Mouse (Mus musculus) spleen, postnatal 14 days (tissue): ENCODE data around the gene Yars.

ENCODE experiments used
- DNase-seq, 2 experiments: peaks; one replicate each; pipeline ENCODE4 v3.0.0; 2021 to 2022; ENCODE audit warnings: low spot score in 2 of 2

Yars gene

DNA sequence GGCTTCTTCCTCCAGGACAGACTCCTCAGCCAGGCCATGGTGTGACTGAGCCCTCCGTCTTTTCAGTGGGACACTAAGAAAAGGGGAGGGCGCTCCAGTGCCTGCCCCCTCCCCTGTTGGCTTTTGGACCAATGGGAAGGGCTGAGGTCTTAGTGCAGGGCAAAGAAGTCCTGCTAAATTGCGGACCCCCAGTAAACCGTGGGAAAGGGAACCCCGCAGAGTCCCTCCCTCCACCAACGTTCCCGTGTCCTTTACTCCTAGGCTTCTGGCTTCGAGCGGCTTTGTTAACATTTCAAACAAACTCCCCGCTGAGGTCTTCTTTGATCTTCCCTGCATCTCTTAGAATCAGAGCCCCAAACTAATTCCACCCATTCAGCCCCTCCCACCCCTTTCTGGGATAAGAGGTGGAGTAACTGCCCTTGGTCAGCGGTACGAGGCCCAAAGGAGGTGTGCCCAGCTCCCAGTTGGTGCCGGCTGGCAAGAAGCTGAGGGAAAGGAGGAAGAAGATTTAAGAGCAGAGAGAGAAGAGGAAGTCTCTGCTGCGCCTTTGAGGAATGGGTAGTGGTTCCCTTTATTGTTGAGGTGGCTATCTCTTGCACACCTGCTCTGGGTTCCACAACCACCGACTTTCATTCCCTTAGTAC is 62.0 kb downstream of the Yars start:
- no peak for DNase-seq

- DNase-seq, result no peak
These were observed 62.9 kb downstream of the Yars start for GRCm38 (mm10) chr4:129252492-129252891.

- DNase-seq, result no peak
These were observed 65.0 kb downstream of the Yars start for GRCm38 (mm10) chr4:129254571-129254970.

GRCm38 (mm10) chr4:129256450-129257380 is 67.2 kb downstream of the Yars start:
- no peak for DNase-seq

- DNase-seq, result no peak
These were observed 69.5 kb downstream of the Yars start for GRCm38 (mm10) chr4:129259101-129259500.

DNA sequence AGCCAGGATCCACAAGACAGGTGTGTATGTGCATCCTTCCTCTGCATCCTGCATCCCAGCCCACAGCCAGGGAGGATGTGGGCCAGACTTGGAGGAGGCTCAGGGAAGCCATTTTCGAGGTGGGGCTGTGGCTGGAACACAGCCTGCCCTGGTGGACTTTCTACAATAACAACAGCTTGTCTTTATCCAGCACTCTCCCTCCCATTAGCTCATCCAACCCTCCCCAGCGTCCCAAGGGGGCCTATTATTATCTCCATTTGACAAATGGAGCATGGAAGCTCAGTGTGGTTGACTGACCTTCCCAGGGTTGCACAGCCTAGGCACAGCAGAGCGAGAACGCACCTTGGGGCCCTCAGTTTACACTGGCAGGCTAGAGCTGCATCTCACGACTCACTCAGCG is 71.1 kb downstream of the Yars start:
- no peak for DNase-seq

DNA sequence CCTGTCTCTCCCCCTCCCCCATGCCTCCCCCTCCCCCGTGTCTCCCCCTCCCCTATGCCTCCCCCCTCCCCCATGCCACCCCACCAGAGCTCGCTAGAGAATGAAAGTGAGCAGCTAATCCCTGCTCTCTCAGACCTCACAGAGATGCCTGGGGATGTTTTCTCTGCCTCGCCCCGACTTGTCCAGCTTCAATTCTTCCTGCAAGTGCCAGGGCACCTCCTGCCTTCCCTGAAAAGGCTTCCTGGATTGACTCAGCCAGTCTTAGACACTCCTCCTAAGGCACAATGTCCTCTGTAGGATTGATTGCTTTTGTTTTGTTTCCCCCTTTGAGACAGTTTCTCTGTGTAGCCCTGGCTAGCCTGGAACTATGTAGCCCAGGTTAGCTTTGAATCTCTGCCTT is 71.6 kb downstream of the Yars start, which contains the start of gene C77080:
Gene C77080, minus strand, starts transcription at position 209 of the 400 bp plus-strand sequence.
- DNase-seq, result no peak

DNA sequence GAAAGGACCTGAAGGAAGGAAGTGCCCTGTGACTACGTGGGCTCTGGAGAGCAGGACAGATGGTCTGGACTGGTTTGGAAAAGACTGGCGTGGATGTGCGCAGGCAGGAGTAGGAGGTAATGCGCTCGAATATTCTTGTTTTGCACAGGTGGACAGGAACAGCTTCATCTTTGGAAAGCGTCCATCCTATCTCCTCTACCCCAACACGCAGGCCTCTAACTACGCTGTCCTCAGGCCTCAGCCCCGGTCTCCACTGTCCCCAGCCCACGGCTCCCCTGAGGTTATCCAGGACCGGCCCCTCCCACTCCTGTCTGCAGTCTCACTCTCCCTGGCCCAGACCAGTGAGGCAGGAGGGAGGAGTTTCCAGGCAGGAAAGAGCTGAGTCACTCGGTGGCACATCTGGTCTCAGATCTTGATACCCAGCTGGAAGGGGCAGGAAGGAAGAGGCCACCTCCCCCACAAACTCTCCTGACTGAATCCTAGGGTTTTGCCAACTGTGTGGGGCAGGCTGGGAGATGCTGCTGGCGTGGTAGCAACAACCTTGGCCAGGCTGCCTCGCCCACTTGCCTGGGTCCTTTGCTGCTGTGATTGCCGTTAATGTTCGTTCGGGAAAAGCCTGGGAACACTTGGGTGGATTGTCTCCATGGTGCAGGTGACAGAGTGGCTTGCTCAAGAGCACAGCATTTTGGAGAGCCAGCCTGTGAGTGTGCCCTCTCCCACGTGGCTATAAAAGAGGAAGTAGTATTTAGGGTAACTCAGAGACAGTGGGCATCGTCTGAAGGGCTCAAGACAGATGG is 73.9 kb downstream of the Yars start:
- DNase-seq, result no peak

DNA sequence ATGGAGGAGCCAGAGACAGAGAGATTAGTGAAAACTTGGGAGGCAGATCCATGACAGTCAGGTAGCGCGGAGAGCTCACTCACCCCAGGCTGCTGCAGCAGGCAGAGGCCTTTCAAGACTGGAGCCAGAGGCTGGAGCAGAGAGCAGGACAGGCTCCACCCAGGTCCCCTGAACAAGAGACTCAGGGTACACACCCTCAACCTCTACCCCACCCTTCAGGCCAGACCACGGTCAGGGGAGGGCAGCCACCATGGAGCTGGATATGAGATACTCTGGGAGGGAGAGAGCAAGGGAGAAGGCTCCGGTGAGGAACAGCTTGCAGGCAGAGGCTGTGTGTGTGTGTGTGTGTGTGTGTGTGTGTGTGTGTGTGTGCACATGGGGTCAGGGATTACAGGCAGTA is 76.6 kb downstream of the Yars start:
- no peak for DNase-seq

GRCm38 (mm10) chr4:129266821-129267220 is 77.3 kb downstream of the Yars start:
- no peak for DNase-seq

GRCm38 (mm10) chr4:129268698-129269097 is 79.1 kb downstream of the Yars start:
- DNase-seq, result no peak
